Mouse (Mus musculus) large intestine, adult 2 months (tissue): ENCODE measurements at regions not wholly inside any gene's neighbourhood (a gene's known extent, or its start where the extent isn't known, plus 50 kb on each side); places are given as distances from the start of the nearest gene placed in this dataset.
"Not testable (repeated sequence)": the region's sequence is repeated elsewhere in the genome, so short reads cannot be mapped to it uniquely, and the experiment has no call there.

Experiments used
- DNase-seq: peaks from one replicate; pipeline ENCODE4 v3.0.0-alpha.2; 2012; ENCODE audit warnings: low read depth, low spot score
- WGBS: fragments of 180-500 bp; shearing (Covaris S2); methylation state at CpG from one replicate; pipeline ENCODE4 v1.1.7; 2018; 5-methylcytosine and 5-hydroxymethylcytosine counted together

- DNase-seq, result no peak
- 36% methylated on average over 4 of the region's 4 CpGs for WGBS
Observed at GRCm38 (mm10) chr10:111587891-111588611, 82.0 kb downstream of the Phlda1 start.

DNA sequence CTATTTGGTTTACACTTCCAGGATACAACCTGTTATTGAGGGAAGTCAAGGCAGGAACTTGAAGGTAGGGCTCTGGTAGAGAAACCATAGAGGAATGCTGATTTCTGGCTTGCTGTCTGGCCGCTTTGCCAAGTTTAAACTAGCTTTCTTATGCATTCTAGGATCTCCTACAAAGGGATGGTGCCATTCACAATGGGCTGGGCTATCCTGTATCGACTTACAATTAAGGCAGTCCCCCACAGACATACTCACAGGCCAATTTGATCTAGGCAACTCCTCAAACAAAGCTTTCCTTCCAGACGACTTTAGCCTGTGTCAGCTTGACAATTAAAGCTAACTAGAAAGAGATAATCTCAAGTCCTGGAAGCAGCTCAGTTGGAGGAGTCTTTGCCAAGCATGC, 83.1 kb downstream of the Phlda1 start:
- no peak for DNase-seq
- 75% methylated on average over 3 of the region's 3 CpGs for WGBS

DNA sequence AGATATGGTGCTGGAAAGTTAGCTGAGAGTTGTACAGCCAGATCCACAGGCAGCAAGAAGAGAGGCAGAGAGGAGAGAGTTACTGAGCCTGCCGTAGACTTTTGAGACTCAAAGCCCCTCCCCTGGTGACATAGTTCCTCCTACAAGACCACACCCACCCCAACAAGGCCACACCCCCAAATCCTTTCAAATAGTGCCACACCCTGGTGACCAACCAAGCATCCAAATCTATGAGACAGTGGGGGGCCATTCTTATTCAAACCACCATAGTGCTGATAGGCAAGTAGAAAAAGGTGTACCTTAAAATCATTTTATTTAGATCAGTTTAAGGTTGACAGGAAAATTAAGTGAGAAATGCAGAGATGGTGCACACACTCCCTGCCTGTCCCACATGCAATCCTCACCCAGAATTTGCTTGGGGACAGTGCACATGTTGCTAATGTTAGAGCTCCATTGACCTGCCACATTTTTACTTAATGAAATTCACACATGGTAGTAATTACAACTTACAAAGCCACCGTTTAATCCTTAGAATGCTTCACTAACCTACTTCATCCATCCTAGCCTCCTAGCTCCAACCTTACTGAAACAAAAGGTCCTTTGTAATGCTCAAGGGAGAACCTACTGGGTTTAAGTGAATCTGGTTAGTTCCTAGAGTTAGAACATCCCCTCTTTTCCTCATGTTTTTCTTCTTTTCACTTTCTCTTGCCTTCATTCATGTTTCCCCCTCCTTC, 86.5 kb downstream of the Phlda1 start:
- no peak for DNase-seq
- WGBS, result 79% methylated on average over 2 of the region's 2 CpGs

GRCm38 (mm10) chr10:111593280-111593679, 87.2 kb downstream of the Phlda1 start:
- WGBS, result 89% methylated on average over 2 of the region's 2 CpGs
- DNase-seq, result no peak

- 95% methylated on average over 11 of the region's 11 CpGs for WGBS
- DNase-seq, result no peak
Observed at GRCm38 (mm10) chr10:111594171-111594570, 88.1 kb downstream of the Phlda1 start.

- DNase-seq, result no peak
- WGBS, result 44% methylated on average over 10 of the region's 10 CpGs
Observed at GRCm38 (mm10) chr10:111594651-111595050, 88.6 kb downstream of the Phlda1 start.

DNA sequence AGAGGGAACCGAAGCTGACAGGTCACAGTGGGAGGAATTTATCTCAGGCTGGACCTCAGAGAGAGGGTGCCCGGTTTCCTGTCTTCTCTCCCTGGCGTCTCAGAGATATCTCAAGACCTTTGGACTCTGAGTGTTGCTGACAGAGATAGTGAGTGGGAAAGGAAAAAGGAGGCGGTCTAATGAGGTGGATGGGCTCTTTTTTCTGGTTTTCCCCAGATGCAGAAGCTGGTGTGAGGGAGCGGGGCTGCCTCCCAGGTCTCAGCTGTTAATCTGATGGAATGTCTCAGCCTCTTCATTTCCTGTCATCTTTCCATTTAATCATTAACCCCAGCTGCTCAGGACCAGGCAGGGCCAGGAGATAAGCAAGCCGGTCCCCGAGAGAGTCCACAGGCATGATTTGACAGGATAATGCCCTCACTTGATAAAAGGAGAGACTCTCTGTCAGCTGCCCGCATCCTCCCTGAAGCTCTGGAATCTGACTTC, 89.5 kb downstream of the Phlda1 start:
- no peak for DNase-seq
- WGBS, result 27% methylated on average over 8 of the region's 8 CpGs

- 69% methylated on average over 5 of the region's 5 CpGs for WGBS
- DNase-seq, result no peak
Observed at GRCm38 (mm10) chr10:111598650-111599049, 92.6 kb downstream of the Phlda1 start.

GRCm38 (mm10) chr10:111599297-111600250, 93.5 kb downstream of the Phlda1 start:
- 46% methylated on average over 10 of the region's 10 CpGs for WGBS
- no peak for DNase-seq

DNA sequence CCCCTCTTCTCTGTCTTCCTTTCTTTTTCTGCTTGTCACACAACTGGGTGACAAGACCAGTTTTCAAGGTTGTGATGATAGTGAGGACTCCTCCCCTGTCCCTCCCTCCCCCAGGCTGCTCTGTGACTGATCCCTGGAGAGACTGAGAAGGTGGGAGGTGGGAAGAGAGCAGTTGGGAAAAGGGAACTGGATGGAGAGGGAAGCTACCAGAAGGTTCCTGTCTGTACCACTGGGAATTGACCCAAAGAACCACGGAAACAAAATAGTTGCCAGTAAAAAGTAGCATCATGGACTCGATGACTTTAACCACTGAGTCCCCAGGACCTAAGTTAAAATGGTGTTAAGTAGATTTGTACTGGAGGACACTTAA, 94.2 kb downstream of the Phlda1 start:
- 8% methylated on average over 2 of the region's 2 CpGs for WGBS
- DNase-seq, result no peak

DNA sequence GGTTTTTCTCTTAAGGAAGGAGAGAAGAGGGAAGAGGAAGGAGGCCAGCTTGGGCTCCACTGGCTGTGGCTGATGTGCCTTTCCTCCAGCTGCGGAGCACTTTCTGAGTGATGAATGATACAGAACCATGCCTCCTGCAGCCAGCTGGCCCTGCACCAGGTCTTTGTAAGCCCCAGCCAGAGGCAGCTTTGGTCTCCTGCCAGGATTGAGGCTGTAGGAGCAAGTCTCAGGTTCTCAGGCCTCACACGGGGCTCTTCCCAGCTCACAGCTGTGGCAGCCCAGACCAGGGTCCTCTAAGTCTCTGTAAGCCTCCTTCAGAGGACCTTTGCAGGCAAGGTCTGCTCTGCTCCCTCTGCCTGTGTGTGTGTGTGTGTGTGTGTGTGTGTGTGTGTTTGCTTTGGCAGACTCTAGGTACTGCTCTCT, 94.6 kb downstream of the Phlda1 start:
- no peak for DNase-seq
- WGBS, result 7% methylated on average over 2 of the region's 2 CpGs

DNA sequence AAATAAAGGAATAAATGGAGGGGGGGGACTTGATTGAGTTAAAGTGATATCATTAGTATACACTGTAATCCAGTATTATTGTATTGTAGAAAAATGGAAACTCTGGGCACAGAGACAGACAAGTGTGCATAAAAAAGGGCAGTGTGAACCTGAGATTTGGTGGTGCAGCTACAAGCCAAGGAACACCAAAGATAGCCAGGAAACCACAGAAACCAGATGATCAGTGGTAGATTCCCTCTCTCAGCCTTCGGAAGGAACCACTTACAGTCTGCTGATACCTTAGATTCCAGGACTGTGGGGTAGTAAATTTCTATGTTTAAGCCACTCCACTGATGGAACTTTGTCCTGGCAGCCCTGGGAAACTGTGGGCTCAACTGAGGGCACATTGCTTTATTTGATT, 97.1 kb downstream of the Phlda1 start:
- WGBS, result 78% methylated on average over 1 of the region's 1 CpGs
- no peak for DNase-seq

- 81% methylated on average over 2 of the region's 2 CpGs for WGBS
- not testable (repeated sequence) for DNase-seq
Observed at GRCm38 (mm10) chr10:111607381-111607780, 101.3 kb downstream of the Phlda1 start.

DNA sequence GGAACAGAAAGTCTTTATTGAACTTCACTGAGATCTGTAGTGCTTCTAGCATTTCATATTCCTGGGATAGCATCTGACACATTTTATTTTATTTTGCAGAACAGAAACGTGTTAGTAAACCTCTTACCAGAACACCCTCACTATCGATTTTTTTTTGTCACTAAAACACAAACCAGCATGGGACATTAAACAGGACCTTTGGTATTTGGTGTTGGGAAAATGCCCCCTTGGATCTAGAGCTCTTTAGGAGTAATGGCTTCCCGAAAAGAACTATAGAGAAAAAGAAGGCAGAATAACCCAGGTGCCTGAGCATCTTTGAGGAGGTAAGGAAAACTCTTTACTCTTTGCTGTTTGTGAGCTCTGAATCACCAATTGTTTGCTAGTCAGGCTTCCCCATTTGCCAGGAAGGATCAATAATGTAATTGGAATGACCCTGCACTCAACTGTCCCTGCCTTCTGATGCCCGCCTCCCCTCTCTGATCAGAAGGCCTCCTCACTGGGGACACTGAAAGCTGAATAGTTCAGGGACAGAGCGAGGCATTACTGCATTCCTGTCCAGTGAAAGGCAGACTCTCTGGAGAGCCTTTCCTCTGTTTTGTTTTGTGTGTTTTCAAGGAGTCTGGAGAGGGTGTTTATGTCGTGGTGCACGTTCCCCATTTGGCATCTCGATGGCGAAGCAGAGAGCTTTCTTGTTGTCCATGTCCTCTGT, 102.5 kb downstream of the Phlda1 start:
- no peak for DNase-seq
- 79% methylated on average over 9 of the region's 9 CpGs for WGBS

DNA sequence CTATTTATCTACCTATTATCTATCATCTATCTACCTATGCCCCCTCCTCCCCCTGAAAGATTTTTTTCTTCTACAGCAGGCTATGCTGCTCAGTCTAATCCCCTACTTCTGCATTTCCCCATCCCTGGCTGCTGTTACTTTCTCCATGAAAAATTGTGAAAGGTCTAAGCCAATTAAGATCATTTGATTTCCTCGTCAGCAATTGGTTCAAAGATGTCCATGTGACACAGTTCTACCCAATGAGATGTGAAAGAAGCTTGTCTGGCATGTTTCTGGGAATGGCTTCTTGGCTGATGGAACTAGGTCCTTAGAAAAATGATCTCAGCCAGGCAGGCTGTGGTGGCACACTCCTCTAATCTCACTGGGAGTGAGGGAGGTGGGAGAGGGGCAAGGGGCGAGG, 103.8 kb downstream of the Phlda1 start:
- WGBS, result 92% methylated on average over 2 of the region's 2 CpGs
- DNase-seq, result no peak

- 42% methylated on average over 11 of the region's 11 CpGs for WGBS
- DNase-seq, result no peak
Observed at GRCm38 (mm10) chr10:111619627-111620270, 113.7 kb downstream of the Phlda1 start.

DNA sequence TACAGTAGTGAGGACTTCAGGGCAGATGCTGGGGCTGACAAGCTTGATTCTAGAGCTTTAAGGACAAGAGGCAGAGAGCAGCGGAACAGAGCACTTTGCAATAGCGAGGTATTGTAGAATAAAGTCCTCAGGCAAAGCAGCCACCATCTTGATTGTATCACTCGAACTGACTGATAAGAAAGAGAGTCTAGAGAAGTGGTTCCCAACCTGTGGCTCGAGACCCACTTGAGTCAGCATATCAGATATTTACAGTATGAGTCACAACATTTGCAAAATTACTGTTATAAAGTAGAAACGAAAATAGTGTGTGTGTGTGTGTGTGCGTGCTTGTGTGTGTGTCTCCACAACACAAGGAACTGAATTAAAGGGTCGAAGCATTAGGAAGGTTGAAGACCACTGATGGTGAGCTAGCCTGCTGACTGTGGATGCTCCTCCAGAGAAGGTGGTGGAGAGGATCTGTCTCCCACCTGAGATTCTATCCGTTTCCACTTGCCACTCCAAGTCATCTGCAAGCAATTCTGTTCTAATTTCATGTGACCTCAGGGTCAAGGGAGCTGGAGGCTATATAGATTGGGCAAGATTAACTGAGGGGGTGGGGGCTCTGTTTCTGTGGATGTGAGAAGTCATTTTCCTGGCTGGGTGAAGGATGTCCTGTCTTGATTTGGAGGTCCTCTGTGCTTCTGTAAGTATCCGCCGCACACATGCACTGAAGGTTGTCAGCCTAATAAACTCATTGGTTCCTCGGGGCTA, 115.0 kb downstream of the Phlda1 start:
- WGBS, result 79% methylated on average over 11 of the region's 11 CpGs
- DNase-seq, result no peak

- DNase-seq, result no peak
- 28% methylated on average over 4 of the region's 4 CpGs for whole genome bisulfite sequencing
Observed at GRCm38 (mm10) chr10:111622789-111623188, 116.7 kb downstream of the Phlda1 start.
